Mouse (Mus musculus): ENCODE measurements around the gene Cdkn3. TPM values are rescaled to one million over a fixed set of nuclear protein-coding genes. Genes with fewer than 3 reads are reported as not detected.
A peak's percentile ranks its signal among the peaks of the same experiment; 100 is the strongest.

Cdkn3 gene
- total and polyA plus RNA-seq, 3 experiments: 16.0 to 27.8 (median 22.8) TPM

- TF ChIP-seq JUN (IDR thresholded peaks at IDR 0.05; ENCODE audit: insufficient read depth, low read depth, low read length) (peak; percentile 75), MAFK (IDR thresholded peaks at IDR 0.05; ENCODE audit: insufficient replicate concordance, low read length) (no peak), ZMIZ1 (IDR thresholded peaks at IDR 0.05; ENCODE audit: low read depth, low read length) (no peak), JUND (conservative IDR thresholded peaks at IDR 0.05; ENCODE audit: low read depth, low read length) (peak; percentile 89), ETS1 (conservative IDR thresholded peaks at IDR 0.05; ENCODE audit: low read depth, low read length) (0 out of 2 replicates have a peak, but pooled peaks have one; percentile 21), MXI1 (IDR thresholded peaks at IDR 0.05; ENCODE audit: low read depth, low read length) (no peak), NELFE (IDR thresholded peaks at IDR 0.05; ENCODE audit: low read depth, low read length) (no peak), CHD1 (IDR thresholded peaks at IDR 0.05; ENCODE audit: low read depth, low read length) (no peak), BHLHE40 (IDR thresholded peaks at IDR 0.05; ENCODE audit: low read depth, low read length) (peak; percentile 83), PAX5 (IDR thresholded peaks at IDR 0.05; ENCODE audit: low read length) (no peak), POLR2AphosphoS2 (IDR thresholded peaks at IDR 0.05; ENCODE audit: low read depth, low read length) (no peak), USF1 (IDR thresholded peaks at IDR 0.05; ENCODE audit: low read depth, low read length) (peak; percentile 57), UBTF (IDR thresholded peaks at IDR 0.05; ENCODE audit: low read depth, low read length) (no peak), MYC (IDR thresholded peaks at IDR 0.05; ENCODE audit: low read depth, low read length) (no peak), ELF1 (IDR thresholded peaks at IDR 0.05; ENCODE audit: low read depth, low read length) (peak; percentile 48; the same call in 1 of the 2 replicates), MAZ (IDR thresholded peaks at IDR 0.05; ENCODE audit: low read depth, low read length) (no peak)
Measured at GRCm38 (mm10) chr14:46782187-46782828, 22.0 kb downstream of the Cdkn3 start (continued).

- no peaks in the 10 kb centered on the region for H3K27me3 ChIP-seq (replicated peaks)
- peak overlapping the region; percentile 68 for H3K27ac ChIP-seq (ENCODE audit: insufficient read depth, low read depth)
- peaks cover 70% of the 10 kb centered on the region for H3K79me2 ChIP-seq (replicated peaks; ENCODE audit: control insufficient read depth, extremely low read depth, insufficient read depth, poor library complexity, severe bottlenecking)
- H3K4me3 ChIP-seq (replicated peaks in 1 of 3; ENCODE audit: low read depth in 2 of 3, low read length in 2 of 3, poor library complexity in 1 of 3): no peak overlapping the region
- dilution Hi-C loops (cut with MboI; ENCODE audit: extremely low pct_ligation_motif_present, extremely low pct_unique_long_range_greater_than_20kb, low sequenced_read_pairs) (no loop called here), in situ Hi-C loops (cut with MboI; ENCODE audit: low pct_ligation_motif_present, low pct_unique_long_range_greater_than_20kb, low sequenced_read_pairs) (no loop called here)
- H3K4me1 ChIP-seq (ENCODE audit: control insufficient read depth in 1 of 2, insufficient read depth in 2 of 2): peaks cover 7 to 46% of the 10 kb centered on the region in 2 experiments
- H3K36me3 ChIP-seq (replicated peaks in 1 of 2; ENCODE audit: control insufficient read depth in 1 of 2, insufficient read depth in 1 of 2, low read length in 1 of 2): peaks cover 24 to 60% of the 10 kb centered on the region in 2 experiments
- no peak for DNase-seq (ENCODE audit: extremely low read depth)
- peak overlapping the region; percentile 19 for H3K9ac ChIP-seq (ENCODE audit: insufficient read depth, low read depth)
- peak overlapping the region; percentile 92 for H3K4me2 ChIP-seq (ENCODE audit: insufficient read depth, low read depth, poor library complexity, severe bottlenecking)
- H3K9me3 ChIP-seq (replicated peaks; ENCODE audit: low read length): peaks cover 25% of the 10 kb centered on the region
- TF ChIP-seq ZC3H11A (IDR thresholded peaks at IDR 0.05; ENCODE audit: low read depth, low read length) (no peak), NRF1 (IDR thresholded peaks at IDR 0.05; ENCODE audit: low read depth, low read length) (no peak), MAX (IDR thresholded peaks at IDR 0.05; ENCODE audit: low read length) (0 out of 2 replicates have a peak, but pooled peaks have one; percentile 39), SMC3 (IDR thresholded peaks at IDR 0.05; ENCODE audit: low read depth, low read length) (no peak), ZMIZ1 (IDR thresholded peaks at IDR 0.05; ENCODE audit: low read depth, low read length) (no peak), IRF4 (IDR thresholded peaks at IDR 0.05; ENCODE audit: low read depth, low read length) (peak; percentile 18; the same call in 1 of the 2 replicates), ZKSCAN1 (IDR thresholded peaks at IDR 0.05; ENCODE audit: borderline replicate concordance, low read depth, low read length) (no peak), JUN (IDR thresholded peaks at IDR 0.05; ENCODE audit: insufficient read depth, low read depth, low read length) (no peak), BHLHE40 (IDR thresholded peaks at IDR 0.05; ENCODE audit: low read depth, low read length) (peak; percentile 59), CHD2 (IDR thresholded peaks at IDR 0.05; ENCODE audit: low read length) (0 out of 2 replicates have a peak, but pooled peaks have one; percentile 25), MAZ (IDR thresholded peaks at IDR 0.05; ENCODE audit: low read depth, low read length) (peak; percentile 87), POLR2A (IDR thresholded peaks at IDR 0.05; ENCODE audit: low read depth, low read length) (no peak), NELFE (IDR thresholded peaks at IDR 0.05; ENCODE audit: low read depth, low read length) (no peak), E2F4 (IDR thresholded peaks at IDR 0.05; ENCODE audit: insufficient replicate concordance, low read depth, low read length) (no peak), KAT2A (IDR thresholded peaks at IDR 0.05; ENCODE audit: insufficient replicate concordance, low read length) (no peak), CHD1 (IDR thresholded peaks at IDR 0.05; ENCODE audit: low read depth, low read length) (peak; percentile 50; the same call in 1 of the 2 replicates), MEF2A (IDR thresholded peaks at IDR 0.05; ENCODE audit: borderline replicate concordance, low read depth, low read length) (no peak), GABPA (IDR thresholded peaks at IDR 0.05; ENCODE audit: insufficient replicate concordance, low read depth, low read length) (no peak), RCOR1 (conservative IDR thresholded peaks at IDR 0.05; ENCODE audit: low read depth, low read length) (no peak), UBTF (IDR thresholded peaks at IDR 0.05; ENCODE audit: low read depth, low read length) (peak; percentile 52; the same call in 1 of the 2 replicates), EP300 (IDR thresholded peaks at IDR 0.05; ENCODE audit: low read length) (no peak; the same call in 1 of the 2 replicates), TCF12 (IDR thresholded peaks at IDR 0.05; ENCODE audit: low read depth, low read length) (no peak), ZNF384 (IDR thresholded peaks at IDR 0.05; ENCODE audit: low read depth, low read length) (no peak), TBP (conservative IDR thresholded peaks at IDR 0.05; ENCODE audit: low read depth, low read length) (no peak), USF1 (IDR thresholded peaks at IDR 0.05; ENCODE audit: low read depth, low read length) (no peak), ELF1 (IDR thresholded peaks at IDR 0.05; ENCODE audit: low read depth, low read length) (no peak), POLR2AphosphoS2 (IDR thresholded peaks at IDR 0.05; ENCODE audit: low read depth, low read length) (no peak)
Measured at GRCm38 (mm10) chr14:46783327-46783926, 23.1 kb downstream of the Cdkn3 start.
